Mouse (Mus musculus) cortical plate, adult 2 months (tissue): ENCODE results near the gene Fank1.
"Not testable (repeated sequence)": the region's sequence is repeated elsewhere in the genome, so short reads cannot be mapped to it uniquely, and the experiment has no call there.

Experiments used
- CTCF ChIP-seq: fragments of 200-500 bp; IDR thresholded peaks from 2 replicates; pipeline ENCODE4 v1.5.1; 2011; ENCODE audit warnings: mild to moderate bottlenecking, control low read depth, low read length; ENCODE audit not compliant: insufficient read depth; ENCODE audit errors: extremely low read depth
- POLR2A ChIP-seq: fragments of 200-500 bp; IDR thresholded peaks from 2 replicates; pipeline ENCODE4 v1.6.1; 2011; ENCODE audit warnings: mild to moderate bottlenecking, low read length, control low read depth; ENCODE audit not compliant: insufficient read depth; ENCODE audit errors: extremely low read depth

DNA sequence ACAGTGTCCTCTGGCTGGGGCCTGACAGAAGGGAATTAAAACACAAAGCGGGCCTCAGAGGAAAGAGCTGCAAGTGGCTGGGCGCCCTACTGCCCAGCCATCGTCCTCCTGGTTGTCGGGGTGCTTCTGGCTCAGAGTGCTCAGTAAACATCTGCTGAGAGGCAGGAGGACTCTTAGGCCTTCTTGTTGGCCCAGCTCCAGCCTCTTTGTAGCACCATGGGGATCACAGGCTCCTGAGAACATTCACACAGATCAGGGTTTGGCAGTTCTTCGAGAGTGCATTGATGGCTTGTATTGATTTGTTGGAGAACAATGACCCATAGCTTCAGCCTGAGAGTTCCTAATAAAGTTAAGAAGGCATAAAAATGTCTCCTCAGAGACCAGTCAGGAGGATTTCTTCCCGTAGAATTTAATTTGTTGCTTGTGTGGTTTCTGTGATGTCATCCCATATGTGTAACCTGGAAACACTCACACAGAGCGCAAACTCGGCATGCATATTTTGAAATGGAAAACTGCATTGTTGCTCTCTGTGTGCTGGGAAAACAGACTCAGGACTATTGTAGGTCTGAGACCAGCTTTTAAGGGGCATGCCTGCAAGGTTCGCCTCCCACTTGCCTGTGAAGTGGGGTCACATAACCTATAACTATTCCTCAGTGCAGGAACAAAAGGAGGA, 108.2 kb downstream of the Fank1 start:
- not testable (repeated sequence) for TF ChIP-seq CTCF, POLR2A
